Mouse (Mus musculus) bone marrow, adult 2 months (tissue): ENCODE data around the gene Dcbld2.

Experiments
- CTCF ChIP-seq: fragments of 200-500 bp; IDR thresholded peaks from 2 replicates; pipeline ENCODE4 v1.5.1; 2011; ENCODE audit warnings: low read length, control low read depth; ENCODE audit not compliant: control insufficient read depth, insufficient read depth
- POLR2A ChIP-seq: fragments of 200-500 bp; IDR thresholded peaks from 2 replicates; pipeline ENCODE4 v1.6.1; 2011; ENCODE audit warnings: low read depth, mild to moderate bottlenecking, control low read depth, low read length, borderline replicate concordance; ENCODE audit not compliant: control insufficient read depth

GRCm38 (mm10) chr16:58421696-58422354 is 13.6 kb downstream of the Dcbld2 start:
- TF ChIP-seq POLR2A (no peak), CTCF (no peak)
